Mouse (Mus musculus): ENCODE measurements around the gene Ocm.
"Not testable (repeated sequence)": the region's sequence is repeated elsewhere in the genome, so short reads cannot be mapped to it uniquely, and the experiment has no call there.

Gene Ocm

DNA sequence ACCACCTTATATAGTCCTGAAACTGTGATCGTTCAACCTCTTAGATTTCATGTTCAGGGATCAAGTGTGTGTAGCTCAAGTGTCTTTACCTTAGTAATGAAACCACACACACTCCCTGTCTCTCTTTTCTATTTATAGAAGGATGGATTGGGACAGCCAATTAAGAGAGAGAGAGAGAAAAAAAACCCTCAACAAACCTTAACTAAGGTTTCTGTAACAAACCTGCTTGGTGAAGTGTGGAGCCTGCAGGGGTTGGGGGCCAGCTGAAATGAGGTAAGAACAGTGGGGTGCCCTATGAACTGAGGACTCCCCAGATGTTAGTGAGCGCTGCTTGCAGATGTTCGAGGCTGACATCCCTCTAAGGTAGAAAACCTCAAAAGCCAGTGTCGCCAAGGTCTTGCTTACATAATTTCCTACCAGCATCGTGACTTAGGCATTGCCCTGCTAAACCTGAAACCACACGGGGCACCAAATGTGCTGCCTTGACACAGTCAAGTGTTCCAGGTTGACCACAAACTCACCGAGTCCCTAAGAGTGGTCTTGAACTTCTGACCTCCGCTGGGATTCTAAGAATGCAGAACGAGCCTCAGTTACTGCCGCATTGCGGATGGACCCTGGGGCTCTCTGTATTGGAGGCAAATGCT lies at the start of gene Ocm:
Gene Ocm, minus strand, starts transcription at position 51 of the 644 bp plus-strand sequence.
- DNase-seq = no peak

DNA sequence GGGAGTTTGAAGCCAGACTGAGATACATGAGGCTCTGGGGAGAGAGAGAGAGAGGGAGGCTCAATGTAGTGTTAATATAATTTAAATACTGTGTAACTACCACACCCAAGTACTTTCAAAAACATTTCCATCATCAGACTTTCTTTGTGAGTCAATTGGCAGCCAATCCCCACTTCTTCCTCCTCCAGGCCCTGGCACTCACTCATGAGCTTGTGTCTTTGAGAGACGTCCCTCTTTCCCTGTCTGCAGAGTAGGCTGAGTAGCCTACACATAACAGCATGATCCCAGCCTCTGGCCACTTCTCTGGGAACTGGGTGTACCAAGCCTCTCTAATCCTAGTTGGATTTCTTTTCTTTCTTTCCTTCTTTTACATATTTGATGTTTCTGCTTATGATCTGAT lies 44.8 kb upstream of the Ocm start:
- no peak for DNase-seq

DNA sequence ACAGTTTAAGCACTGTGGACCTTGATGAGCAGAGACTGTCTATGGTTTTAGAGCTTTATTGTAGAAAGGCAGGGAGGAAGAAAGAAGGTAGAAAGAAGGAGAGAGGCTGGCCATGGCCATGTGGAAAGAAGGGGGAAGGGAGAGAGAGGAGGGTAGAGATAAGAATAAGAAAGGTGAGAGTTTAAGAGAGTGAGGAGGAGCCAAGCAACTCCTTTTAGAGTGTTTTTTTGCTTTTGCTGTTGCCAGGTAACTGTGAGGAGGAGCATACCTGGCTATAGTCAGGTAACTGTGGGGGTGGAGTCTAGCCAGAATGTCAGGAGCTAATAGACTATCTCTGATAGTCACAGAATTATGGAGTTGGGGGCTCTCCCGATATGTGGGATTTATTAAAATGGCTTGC lies 43.6 kb upstream of the Ocm start:
- DNase-seq = no peak

DNA sequence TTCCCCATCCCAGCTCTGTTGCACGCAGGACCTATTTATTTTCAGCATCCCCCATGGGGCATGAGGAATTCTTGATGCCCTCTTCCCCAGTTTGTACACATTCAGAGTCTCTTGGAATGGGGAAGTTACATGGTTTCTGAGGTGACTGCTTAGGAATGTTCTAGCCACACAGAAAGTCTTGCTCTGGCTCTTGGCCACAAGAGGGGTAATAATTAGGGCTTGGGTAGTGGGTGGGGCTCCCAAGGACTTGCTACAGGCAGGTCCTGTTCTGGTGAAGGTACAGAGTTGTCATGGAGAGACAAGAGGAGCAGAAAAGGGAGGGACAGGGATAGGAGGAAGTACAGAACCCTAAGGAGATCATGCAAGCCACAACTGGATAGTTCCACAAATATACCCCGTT lies 39.6 kb upstream of the Ocm start:
- DNase-seq = no peak

DNA sequence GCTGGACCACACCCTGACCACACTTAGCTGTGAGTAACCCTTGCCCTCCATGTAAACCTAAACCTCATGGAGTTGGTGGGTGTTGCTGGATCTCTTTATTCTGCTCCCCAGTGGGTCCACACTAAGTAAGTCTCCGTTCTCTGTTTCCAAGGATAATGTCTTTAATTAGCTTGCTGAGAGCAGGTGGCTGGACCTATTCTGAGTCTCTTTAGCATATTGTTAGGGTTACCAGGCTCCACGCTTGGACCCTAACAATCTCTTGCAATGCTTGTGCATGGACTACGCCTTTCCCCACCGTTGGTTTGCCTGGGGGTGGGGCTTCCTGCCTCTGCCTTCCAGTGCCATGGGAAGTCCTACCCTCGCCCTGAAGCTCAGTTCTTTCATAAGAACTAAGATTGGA lies 37.6 kb upstream of the Ocm start:
- DNase-seq = no peak

DNA sequence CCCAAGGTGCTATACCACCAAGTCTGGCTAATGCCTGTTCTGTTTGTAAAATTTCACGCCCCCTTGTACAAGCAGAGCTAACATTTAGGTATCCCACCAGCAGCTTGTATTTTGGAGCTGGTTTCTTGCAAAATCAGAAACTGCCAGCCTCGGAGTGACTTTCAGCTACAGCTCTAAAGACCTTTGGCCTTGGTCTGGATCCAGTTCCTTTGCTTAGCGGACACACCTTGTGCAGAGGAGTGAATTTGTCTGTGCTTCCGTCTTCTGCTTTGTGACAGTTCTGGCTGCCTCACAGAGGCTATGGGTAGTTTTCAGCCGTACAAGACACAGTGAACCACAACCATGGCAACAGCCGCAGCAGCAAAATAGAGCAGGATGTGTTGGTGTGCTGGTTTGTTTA lies 27.9 kb upstream of the Ocm start:
- DNase-seq = no peak

DNA sequence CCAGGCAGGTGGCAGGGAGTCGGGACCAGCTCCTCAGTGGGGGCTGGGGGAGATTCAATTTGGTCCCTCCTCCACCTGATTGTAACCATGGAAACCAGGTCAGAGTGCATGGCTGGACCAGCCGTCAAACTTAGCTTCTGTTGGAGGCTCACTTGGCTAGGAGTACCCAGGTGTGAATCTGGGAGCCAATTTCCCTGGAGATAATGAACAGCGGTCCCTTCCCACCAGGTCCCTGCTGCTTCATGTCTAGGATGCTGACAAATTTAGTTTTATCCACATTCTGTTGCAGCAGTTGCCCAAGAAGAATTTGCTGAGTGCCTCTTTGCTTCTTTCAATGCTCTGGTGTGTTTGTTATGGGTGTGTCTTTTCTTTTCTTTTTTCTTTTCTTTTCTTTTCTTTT lies 27.0 kb upstream of the Ocm start:
- no peak for DNase-seq

DNA sequence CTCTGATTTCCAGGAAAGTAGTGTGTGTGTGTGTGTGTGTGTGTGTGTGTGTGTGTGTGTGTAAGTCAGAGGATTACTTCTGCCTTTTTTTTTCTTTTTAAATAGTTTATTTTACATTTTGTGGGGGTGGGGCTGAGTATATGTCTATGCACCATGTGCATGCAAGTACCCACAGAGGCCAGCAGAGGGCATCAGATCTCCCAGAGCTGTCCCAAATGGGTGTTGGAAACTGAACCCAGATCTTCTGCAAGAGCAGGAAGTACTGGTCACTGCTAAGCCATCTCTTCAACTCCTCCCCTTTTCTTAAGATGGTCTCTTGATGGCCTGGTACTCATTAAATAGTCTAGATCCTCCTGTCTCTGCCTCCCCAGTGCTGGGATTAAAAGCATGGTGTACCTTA lies 24.8 kb upstream of the Ocm start:
- no peak for DNase-seq

DNA sequence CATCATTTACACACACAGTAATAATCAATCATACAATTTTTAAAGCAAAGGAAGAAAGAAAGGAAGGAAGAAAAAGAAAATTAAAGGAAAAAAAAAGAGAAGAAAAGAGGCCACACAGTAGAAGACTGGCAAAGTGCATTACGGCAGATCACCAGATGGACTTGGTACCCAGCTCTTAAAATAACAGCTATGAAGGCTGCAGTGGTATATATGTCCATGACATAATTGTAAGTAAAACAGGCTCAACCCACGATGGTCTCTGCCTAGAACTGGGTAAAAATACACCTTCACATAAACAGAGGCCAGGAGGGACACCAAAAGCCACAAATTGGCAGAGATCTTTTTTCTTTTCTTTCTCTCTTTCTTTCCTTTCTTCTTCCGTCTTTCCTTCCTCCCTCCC lies 23.4 kb upstream of the Ocm start:
- DNase-seq = no peak

DNA sequence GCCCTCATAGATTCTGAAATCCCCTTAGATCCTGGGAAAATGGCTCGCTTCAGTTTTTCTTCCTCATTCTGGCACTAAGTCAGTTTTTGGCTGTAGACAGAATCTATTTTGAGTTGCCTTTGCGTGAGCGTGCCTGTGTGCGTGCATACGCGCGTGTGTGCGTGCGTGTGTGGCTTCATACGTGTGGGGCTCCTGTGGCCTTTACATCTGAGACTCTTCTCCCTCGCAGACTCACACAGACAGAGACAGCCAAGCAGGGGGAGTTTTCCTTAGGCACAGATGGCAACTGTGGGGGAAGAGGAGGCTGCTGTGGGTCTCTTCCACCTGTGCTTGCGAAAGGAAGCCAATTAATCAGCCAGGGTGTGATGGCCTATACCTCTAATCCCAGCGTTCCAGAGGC lies 20.9 kb upstream of the Ocm start:
- peak; percentile 22 for DNase-seq

DNA sequence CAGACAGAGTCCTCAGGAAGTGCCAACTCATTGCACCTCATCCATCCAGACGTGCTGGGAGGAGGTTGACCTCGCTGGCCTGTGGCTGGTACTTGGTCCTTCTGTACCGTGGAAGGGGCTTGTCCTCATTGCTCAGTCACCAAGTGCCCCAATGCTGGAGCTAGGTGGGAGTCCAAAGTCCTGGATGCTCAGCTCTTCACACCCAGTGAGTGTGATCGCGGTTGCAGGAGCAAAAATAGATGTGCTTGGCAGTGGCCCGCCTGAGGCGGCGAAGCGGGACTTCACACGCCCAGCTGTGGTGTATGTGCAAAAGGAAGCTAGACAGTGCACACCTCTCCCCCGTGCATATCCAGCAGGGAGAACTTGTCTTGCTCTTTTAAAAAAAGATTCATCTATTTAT lies 16.7 kb upstream of the Ocm start:
- no peak for DNase-seq

DNA sequence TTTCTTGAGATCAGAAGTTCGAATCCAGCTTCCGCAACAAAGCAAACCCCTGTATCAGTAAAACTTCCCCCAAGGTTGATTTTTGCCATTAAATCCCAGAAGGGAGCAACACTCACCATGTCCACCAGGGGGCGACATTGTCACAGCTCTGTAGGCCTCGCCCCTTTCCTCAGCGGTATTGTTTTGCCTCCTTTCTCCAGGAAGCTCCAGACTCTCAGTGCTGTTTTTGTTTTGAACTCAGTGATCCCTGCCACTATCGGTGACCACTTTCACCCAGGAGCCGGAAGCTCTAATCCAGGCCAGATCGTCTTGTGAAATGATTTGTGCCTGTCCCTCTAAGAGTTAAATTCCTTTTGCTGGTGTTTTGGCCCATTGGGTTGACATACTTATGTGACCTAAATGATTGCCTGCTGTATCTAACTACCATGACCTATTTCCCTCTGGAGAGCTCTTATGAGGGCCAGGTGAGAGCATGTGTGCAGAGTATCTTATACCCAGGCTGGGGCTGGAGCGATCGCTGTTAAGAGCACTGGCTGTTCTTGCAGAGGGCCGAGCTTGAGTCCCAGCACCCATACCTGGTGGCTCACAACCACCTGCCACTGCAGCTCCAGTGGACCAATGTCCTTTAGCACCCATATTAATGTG lies 14.4 kb upstream of the Ocm start:
- DNase-seq = peak; percentile 81

DNA sequence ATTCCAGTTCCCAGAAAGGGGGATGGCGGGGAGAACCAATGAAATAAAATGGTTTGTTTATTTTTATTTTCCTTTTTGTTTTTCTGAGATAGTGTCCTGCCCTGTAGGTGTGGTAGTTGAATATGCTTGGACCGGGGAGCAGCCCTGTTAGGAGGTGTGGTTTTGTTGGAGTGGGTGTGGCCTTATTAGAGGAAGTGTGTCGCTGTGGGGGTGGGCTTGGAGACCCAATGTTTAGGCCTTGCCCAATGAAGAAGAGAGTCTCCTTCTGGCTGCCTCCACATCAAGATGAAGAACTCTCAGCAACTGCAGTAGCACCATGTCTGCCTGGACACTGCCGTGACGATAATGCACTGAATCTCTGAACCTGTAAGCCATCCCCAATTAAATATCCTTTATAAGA lies 13.4 kb upstream of the Ocm start:
- no peak for DNase-seq

DNA sequence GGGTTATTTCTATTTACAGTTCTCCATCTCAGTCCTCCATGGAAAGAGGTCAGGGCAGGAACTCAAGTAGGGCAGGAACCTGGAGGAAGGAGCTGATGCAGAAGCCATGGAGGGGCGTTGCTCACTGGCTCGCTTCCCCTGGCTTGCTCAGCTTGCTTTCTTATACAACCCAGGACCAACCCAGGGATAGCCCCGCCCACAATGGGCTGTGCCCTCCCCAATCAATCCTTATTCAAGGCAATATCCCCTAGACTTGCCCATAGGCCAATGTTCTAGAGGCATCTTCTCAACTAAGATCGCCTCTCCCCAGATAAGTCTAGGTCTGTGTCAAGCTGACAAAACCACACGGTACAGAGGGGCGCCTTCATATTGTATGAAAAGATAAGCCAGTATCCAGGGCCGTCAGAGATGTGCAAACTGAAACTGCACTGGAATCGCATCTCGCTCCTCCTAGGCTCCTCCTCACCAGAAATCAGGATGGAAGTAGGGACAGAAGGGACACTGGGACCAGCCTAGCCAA lies 12.7 kb upstream of the Ocm start:
- no peak for DNase-seq

DNA sequence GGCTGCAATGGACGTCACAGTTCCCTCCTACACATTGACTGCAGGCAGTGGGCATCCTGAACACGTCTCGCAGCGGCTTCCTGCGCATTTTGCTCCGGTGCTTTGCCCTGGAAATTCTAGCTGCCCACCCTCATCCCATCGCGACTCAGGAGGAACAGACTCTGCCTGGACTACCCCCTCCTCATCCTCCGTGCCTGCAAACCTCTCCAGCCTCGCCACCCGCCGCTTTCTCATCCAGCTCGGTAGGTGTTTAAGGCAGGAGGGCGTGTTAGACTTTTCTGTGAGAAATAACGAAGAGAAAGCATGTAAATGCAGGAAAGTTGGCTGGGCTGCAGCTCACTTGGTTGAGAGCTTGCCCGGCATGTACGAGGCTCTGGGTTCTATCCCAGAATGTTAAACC lies 10.5 kb upstream of the Ocm start:
- no peak for DNase-seq

DNA sequence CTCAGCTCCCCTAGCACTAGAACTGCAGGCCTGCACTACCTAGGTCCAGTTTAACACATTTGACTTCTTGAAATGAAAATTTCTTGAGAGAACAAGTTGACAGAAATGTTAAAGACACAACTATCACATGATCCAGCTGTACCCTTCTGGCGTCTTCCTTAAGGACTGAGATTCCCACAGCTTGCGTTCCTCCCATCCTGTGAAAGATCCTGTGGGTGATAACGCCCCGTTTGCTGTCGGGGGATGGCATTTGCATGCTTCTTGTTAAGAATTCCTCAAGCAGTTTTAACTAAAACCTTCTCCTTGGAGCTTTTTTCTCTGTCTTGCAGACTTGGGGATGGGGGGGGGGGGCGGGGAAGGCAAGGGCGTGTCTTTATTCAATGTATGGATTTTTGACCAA lies 8.1 kb upstream of the Ocm start:
- DNase-seq = no peak

DNA sequence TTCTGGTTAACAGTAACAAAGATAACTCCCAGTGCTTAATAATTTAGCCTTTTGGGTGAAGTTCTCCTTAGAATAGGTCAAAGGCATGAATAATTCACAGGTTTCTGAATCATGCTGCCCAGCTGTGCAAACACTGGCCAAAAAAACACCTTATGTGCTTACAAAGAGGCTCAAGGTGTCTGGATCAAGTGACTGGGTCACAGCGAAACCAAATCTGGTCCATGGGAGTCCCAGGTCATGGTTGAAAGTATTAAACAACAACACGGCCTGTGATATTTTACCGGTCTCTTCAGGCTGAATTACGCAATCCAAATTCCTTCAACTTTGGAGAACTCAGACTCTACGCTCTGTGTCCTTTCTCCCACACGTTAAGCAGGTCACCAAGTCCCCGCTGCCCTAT lies 6.0 kb upstream of the Ocm start:
- DNase-seq = no peak

DNA sequence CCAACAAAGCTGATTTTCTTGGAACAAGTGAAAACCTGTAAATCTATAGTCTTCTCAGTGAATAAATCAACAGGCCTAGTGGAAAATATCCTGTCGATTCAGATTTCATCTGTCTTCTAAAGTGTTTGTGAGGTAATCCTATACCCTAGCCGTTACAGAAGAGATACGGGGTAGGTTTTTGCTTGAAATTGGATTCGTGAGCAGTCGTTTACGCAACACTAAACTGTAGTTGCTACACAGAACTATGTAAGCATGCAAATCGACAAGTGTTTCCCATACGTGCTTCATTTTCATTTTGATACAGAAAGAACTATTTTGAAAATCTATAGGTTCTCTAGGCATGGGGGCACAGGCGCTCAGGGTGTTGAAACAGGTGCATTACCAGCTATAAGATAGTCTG lies 10.6 kb downstream of the Ocm start:
- DNase-seq = no peak

DNA sequence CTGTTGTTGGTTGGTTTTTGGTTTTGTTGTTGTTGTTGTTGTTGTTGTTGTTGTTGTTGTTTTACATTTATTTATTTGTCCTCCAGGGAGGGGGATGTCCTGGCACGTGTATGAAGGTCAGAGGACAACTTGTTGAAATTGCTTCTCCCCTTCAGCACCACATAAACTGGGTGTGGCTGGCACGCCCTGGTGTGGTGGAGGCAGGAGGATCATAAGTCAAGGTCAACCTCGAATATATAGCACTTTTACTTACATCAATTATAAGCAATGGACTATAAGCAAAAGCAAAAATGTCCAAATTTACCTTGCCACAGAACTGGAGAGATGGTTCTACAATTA lies 11.2 kb downstream of the Ocm start:
- no peak for DNase-seq

DNA sequence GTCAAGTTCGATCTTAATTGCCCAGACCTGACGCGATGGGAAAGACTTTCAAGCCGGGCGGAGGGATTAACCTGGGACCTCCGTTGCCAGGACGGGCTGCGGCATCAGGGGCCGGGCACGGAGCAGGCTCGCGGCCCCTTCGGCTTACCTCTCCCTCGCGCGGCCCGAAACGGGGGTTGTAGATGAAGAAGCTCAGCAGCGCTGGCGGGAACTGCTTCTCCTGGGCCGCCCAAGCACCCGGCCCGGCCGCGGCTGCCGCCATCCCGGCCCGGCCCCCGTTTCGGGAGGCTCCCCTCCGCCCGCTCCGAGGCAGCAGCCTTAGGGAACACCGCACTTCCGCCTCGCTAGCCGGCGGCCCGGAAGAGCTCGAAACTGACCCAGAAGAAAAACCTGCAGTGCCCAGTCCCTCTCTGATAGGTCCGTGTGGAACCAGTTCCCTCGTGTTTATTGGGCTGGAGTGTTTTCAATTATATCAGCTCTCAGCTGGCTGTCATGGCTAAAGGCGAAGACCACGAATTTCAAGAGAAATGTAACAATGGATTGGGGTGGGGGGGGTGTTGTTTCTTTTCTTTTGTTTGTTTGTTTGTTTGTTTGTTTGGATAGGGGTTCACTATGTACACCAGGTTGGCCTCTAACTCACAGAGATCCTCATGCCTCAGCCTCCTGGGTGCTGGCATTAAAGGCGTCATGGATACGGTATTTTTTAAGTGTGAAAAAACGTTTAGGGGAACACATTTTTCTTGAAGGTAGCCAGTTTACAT lies 11.7 kb downstream of the Ocm start, which contains the start of gene Ccz1:
Gene Ccz1, minus strand, starts transcription at position 327 of the 761 bp plus-strand sequence.
- DNase-seq = peak; percentile 71

DNA sequence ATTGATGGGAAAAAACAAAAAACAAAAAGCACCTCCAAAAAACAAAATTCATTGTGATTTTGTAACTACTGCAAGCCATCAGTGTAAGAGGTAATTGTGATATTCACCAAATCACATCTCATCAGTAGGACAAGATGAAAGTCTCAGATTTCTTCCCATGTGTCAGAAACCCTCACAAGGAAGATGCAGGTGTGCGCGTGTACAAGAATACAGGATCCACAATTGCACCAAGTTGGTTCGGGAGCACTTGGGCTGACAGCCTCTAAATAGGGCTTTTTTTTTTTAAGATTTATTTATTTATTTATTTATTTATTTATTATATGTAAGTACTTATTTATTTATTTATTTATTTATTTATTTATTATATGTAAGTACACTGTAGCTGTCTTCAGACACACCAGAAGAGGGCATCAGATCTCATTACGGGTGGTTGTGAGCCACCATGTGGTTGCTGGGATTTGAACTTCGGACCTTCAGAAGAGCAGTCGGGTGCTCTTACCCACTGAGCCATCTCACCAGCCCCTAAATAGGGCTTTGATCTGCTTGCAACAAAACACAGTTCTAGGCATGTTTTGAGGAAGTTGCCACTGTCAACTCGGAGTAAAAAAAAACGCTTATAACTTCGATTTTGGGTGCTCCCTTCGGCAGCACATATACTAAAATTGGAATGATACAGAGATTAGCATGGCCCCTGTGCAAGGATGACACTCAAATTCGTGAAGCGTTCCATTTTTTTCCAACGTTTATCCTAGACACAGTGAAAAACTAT lies 12.9 kb downstream of the Ocm start:
- not testable (repeated sequence) for DNase-seq

DNA sequence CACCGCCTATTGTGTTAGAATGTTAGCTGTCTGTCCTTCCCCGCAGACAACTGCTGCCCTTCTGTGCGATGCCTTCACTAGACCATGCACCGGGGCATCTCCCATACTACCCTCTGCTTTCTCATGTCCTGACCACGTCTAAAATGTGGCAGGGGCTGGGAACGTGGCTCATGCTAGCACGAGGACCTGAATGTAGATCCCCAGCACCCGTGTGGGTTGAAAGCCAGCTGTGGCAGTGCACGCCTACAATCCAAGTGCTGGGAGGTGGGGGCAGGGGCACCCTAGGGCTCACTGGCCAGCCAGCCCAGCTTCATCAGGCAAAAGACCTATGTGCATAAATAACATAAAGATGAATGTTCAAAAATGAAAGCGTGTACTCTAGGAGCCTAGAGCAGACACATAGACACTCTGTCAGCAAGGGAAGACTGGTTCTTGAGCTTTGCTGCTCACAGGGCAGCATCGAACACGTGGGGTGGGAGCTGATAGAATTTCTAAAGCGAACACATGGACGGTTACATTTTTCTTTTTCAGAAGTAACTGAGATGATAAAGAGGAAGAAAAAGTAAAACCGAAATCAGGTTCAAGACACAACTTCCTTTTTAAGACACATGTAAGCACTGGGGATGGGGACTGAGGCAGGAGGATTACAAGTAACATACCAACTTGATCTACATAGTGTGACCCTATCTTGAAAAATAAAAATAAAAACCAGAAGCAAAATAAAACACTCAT lies 23.8 kb downstream of the Ocm start:
- DNase-seq = no peak

DNA sequence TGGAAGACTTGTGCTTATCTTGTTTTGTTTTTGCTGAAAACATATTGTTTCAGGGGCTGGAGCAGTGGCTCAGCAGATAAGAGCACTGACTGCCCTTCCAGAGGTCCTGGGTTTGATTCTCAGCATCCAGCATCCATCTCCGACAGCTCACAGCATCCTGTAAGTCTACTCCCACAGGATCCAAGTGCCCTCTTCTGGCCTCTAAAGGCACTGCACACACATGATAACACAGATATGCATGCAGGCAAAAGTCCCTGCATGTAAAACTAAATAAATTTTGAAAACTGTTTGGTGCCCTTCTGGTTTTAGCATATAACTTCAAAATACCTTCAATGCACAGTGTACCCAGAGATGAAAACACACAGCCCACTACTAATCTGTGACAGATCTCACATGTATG lies 27.1 kb downstream of the Ocm start:
- DNase-seq = no peak

Data from right cerebral cortex, postnatal 4 days (tissue).